ENCODE assay signal across 9 mouse cellular contexts in genomic region chr16:91358555-91358954, GRCm38 (mm10). TPM values are rescaled to one million over a fixed set of nuclear protein-coding genes. Genes with fewer than 3 reads are reported as not detected.
DNase-seq lines count a peak whose midpoint lies in the region; ATAC-seq and TF ChIP-seq lines count a peak whose summit lies in the region.
"Had no signal": no experiment of that assay in that cellular context is flagged by ENCODE, and none has a peak within 500 bp of the region (broad histone marks: within the 10 kb centered on the region; RNA-seq: fewer than 3 reads in every experiment).

No protein-coding gene starts in this region.

- peak; percentile 91 for DNase-seq in hindbrain, embryonic 11.5 days (ENCODE audit: low spot score)
- DNase-seq in hindbrain, embryonic 10.5 days (ENCODE audit: low spot score): no peak
- peak; percentile 70 to 71 for DNase-seq in CD8-positive naive resting alpha-beta T cell, adult 2 months (ENCODE audit: low read depth in 2 of 2, low spot score in 2 of 2)
- peak; percentile 76 for DNase-seq in c-Kit-negative CD71-positive TER-119-positive erythroid progenitor cells, embryonic 14.5 days (ENCODE audit: low read depth, low spot score)
- DNase-seq in limb, embryonic 10.5 days (ENCODE audit: low spot score): peak; percentile 31
- peak; percentile 85 for DNase-seq in midbrain, postnatal 0 days (ENCODE audit: low spot score)
- DNase-seq in ovary, postnatal 36 days (ENCODE audit: low spot score): no peak

- TF ChIP-seq CTCF in midbrain, postnatal 0 days (IDR thresholded peaks at IDR 0.05): peak; percentile 87

- ATAC-seq in hindbrain, embryonic 11.5 days (ENCODE audit: low FRiP score): 0 out of 2 replicates have a peak, but pooled peaks have one; percentile 33
- peak; percentile 61 for ATAC-seq in forebrain, embryonic 15.5 days (replicated peaks)
- no peak for ATAC-seq in midbrain, postnatal 0 days (ENCODE audit: low FRiP score)

- H3K4me1 ChIP-seq in hindbrain, embryonic 11.5 days (replicated peaks; ENCODE audit: control insufficient read depth, insufficient read depth, low read length): no peaks in the 10 kb centered on the region
- H3K4me1 ChIP-seq in hindbrain, embryonic 10.5 days (replicated peaks): peaks cover 10% of the 10 kb centered on the region; the same call in 1 of the 2 replicates
- H3K4me1 ChIP-seq in forebrain, embryonic 15.5 days: no peaks in the 10 kb centered on the region
- H3K4me1 ChIP-seq in limb, embryonic 10.5 days: peaks cover 5% of the 10 kb centered on the region
- H3K4me1 ChIP-seq in midbrain, postnatal 0 days (ENCODE audit: insufficient read depth, low read length): no peaks in the 10 kb centered on the region

- H3K4me3 ChIP-seq in hindbrain, embryonic 11.5 days (ENCODE audit: low read depth, low read length): no peak overlapping the region
- H3K4me3 ChIP-seq in hindbrain, embryonic 10.5 days: no peak overlapping the region
- no peak overlapping the region for H3K4me3 ChIP-seq in forebrain, embryonic 15.5 days
- no peak overlapping the region for H3K4me3 ChIP-seq in limb, embryonic 10.5 days
- no peak overlapping the region for H3K4me3 ChIP-seq in midbrain, postnatal 0 days (ENCODE audit: low read depth, low read length)

- no peaks in the 10 kb centered on the region for H3K9me3 ChIP-seq in hindbrain, embryonic 11.5 days (ENCODE audit: control insufficient read depth, low read length)
- H3K9me3 ChIP-seq in hindbrain, embryonic 10.5 days: no peaks in the 10 kb centered on the region
- no peaks in the 10 kb centered on the region for H3K9me3 ChIP-seq in forebrain, embryonic 15.5 days
- no peaks in the 10 kb centered on the region for H3K9me3 ChIP-seq in limb, embryonic 10.5 days (replicated peaks)
- no peaks in the 10 kb centered on the region for H3K9me3 ChIP-seq in midbrain, postnatal 0 days (ENCODE audit: low read length)

- H3K36me3 ChIP-seq in hindbrain, embryonic 11.5 days (ENCODE audit: control insufficient read depth, insufficient read depth, low read length): no peaks in the 10 kb centered on the region
- no peaks in the 10 kb centered on the region for H3K36me3 ChIP-seq in hindbrain, embryonic 10.5 days
- H3K36me3 ChIP-seq in forebrain, embryonic 15.5 days: no peaks in the 10 kb centered on the region
- H3K36me3 ChIP-seq in limb, embryonic 10.5 days: no peaks in the 10 kb centered on the region
- no peaks in the 10 kb centered on the region for H3K36me3 ChIP-seq in midbrain, postnatal 0 days (ENCODE audit: insufficient read depth, low read length)

- H3K4me2 ChIP-seq in hindbrain, embryonic 11.5 days (replicated peaks; ENCODE audit: low read depth, low read length): no peak overlapping the region
- H3K4me2 ChIP-seq in forebrain, embryonic 15.5 days (replicated peaks): no peak overlapping the region
- no peak overlapping the region for H3K4me2 ChIP-seq in midbrain, postnatal 0 days (ENCODE audit: low read depth, low read length, poor library complexity, severe bottlenecking)

- peaks cover 9% of the 10 kb centered on the region for H3K27me3 ChIP-seq in hindbrain, embryonic 11.5 days (ENCODE audit: control insufficient read depth, insufficient read depth, low read length)
- H3K27me3 ChIP-seq in hindbrain, embryonic 10.5 days (ENCODE audit: insufficient read depth, poor library complexity, severe bottlenecking): peaks cover 32% of the 10 kb centered on the region
- H3K27me3 ChIP-seq in forebrain, embryonic 15.5 days: peaks cover 2% of the 10 kb centered on the region; the same call in 1 of the 2 replicates
- H3K27me3 ChIP-seq in limb, embryonic 10.5 days (ENCODE audit: low read depth, poor library complexity, severe bottlenecking): peaks cover 3% of the 10 kb centered on the region; the same call in 1 of the 2 replicates
- H3K27me3 ChIP-seq in midbrain, postnatal 0 days (ENCODE audit: insufficient read depth, low read length): peaks cover 15% of the 10 kb centered on the region

- WGBS in hindbrain, embryonic 11.5 days: 41% methylated on average over 8 of the region's 8 CpGs
- WGBS in hindbrain, embryonic 10.5 days: 46% methylated on average over 8 of the region's 8 CpGs
- WGBS in forebrain, embryonic 15.5 days: 37% methylated on average over 8 of the region's 8 CpGs
- WGBS in limb, embryonic 10.5 days: 44% methylated on average over 8 of the region's 8 CpGs
- 37% methylated on average over 8 of the region's 8 CpGs for WGBS in midbrain, postnatal 0 days

- H3K27ac ChIP-seq in hindbrain, embryonic 11.5 days (ENCODE audit: low read depth, low read length): no peak overlapping the region
- H3K27ac ChIP-seq in hindbrain, embryonic 10.5 days: no peak overlapping the region
- no peak overlapping the region for H3K27ac ChIP-seq in forebrain, embryonic 15.5 days (replicated peaks)
- H3K27ac ChIP-seq in limb, embryonic 10.5 days: no peak overlapping the region
- H3K27ac ChIP-seq in midbrain, postnatal 0 days (ENCODE audit: low read depth, low read length): no peak overlapping the region

- H3K9ac ChIP-seq in hindbrain, embryonic 11.5 days (ENCODE audit: low read depth, low read length): no peak overlapping the region
- no peak overlapping the region for H3K9ac ChIP-seq in forebrain, embryonic 15.5 days (replicated peaks)
- H3K9ac ChIP-seq in midbrain, postnatal 0 days (replicated peaks; ENCODE audit: low read length, poor library complexity, severe bottlenecking): no peak overlapping the region

RNA-seq across cellular contexts. Expression of gene Ifnar2, which starts 14.0 kb away (rescaled TPM):
- polyA plus RNA-seq in hindbrain, embryonic 11.5 days (2014; fragmentation: Nextera tagmentation; extraction: Ambion mirVana): 33.4 and 35.4 TPM in 2 replicates
- 27.8 and 29.3 TPM in 2 replicates for polyA plus RNA-seq in hindbrain, embryonic 10.5 days (2016; fragmentation: Nextera tagmentation; extraction: Ambion mirVana)
- 41.6 and 42.3 TPM in 2 replicates for polyA plus RNA-seq in forebrain, embryonic 15.5 days (2015; fragmentation: Nextera tagmentation; extraction: Ambion mirVana)
- polyA plus RNA-seq in limb, embryonic 10.5 days (2016; fragmentation: Nextera tagmentation; extraction: Ambion mirVana): 33.0 and 35.3 TPM in 2 replicates
- total RNA-seq in midbrain, postnatal 0 days (2014; rRNA removed): 32.2 and 33.5 TPM in 2 replicates
- 40.1 and 47.5 TPM in 2 replicates for polyA plus RNA-seq in midbrain, postnatal 0 days (2015; fragmentation: Nextera tagmentation; extraction: Ambion mirVana)

RNA-seq across cellular contexts. Expression of gene Gm21970, which starts 33.0 kb away (rescaled TPM):
- polyA plus RNA-seq in hindbrain, embryonic 11.5 days (2014; fragmentation: Nextera tagmentation; extraction: Ambion mirVana): not detected in 2 replicates
- not detected in 2 replicates for polyA plus RNA-seq in hindbrain, embryonic 10.5 days (2016; fragmentation: Nextera tagmentation; extraction: Ambion mirVana)
- polyA plus RNA-seq in forebrain, embryonic 15.5 days (2015; fragmentation: Nextera tagmentation; extraction: Ambion mirVana): not detected in 2 replicates
- polyA plus RNA-seq in limb, embryonic 10.5 days (2016; fragmentation: Nextera tagmentation; extraction: Ambion mirVana): not detected in 2 replicates
- total RNA-seq in midbrain, postnatal 0 days (2014; rRNA removed): not detected in 2 replicates
- not detected in 2 replicates for polyA plus RNA-seq in midbrain, postnatal 0 days (2015; fragmentation: Nextera tagmentation; extraction: Ambion mirVana)
- total RNA-seq: layer of hippocampus, postnatal 25 days had no signal

RNA-seq across cellular contexts. Expression of gene Il10rb, which starts 47.4 kb away (rescaled TPM):
- 8.6 and 9.0 TPM in 2 replicates for polyA plus RNA-seq in hindbrain, embryonic 11.5 days (2014; fragmentation: Nextera tagmentation; extraction: Ambion mirVana)
- 7.1 and 8.6 TPM in 2 replicates for polyA plus RNA-seq in hindbrain, embryonic 10.5 days (2016; fragmentation: Nextera tagmentation; extraction: Ambion mirVana)
- 7.7 and 9.6 TPM in 2 replicates for polyA plus RNA-seq in forebrain, embryonic 15.5 days (2015; fragmentation: Nextera tagmentation; extraction: Ambion mirVana)
- polyA plus RNA-seq in limb, embryonic 10.5 days (2016; fragmentation: Nextera tagmentation; extraction: Ambion mirVana): 7.0 TPM in 2 replicates
- 5.5 and 7.5 TPM in 2 replicates for total RNA-seq in midbrain, postnatal 0 days (2014; rRNA removed)
- polyA plus RNA-seq in midbrain, postnatal 0 days (2015; fragmentation: Nextera tagmentation; extraction: Ambion mirVana): 10.5 and 12.8 TPM in 2 replicates

Comparison
In these comparisons a context has a peak if more than half of its experiments do, and no peak if none do; other contexts are left out.
1. DNase-seq: peak in hindbrain, embryonic 11.5 days (single experiment), CD8-positive naive resting alpha-beta T cell, adult 2 months (2 of 2), c-Kit-negative CD71-positive TER-119-positive erythroid progenitor cells, embryonic 14.5 days (single experiment), limb, embryonic 10.5 days (single experiment) and midbrain, postnatal 0 days (single experiment); none in hindbrain, embryonic 10.5 days (single experiment) and ovary, postnatal 36 days (single experiment).